ENCODE assay signal across 1 mouse cellular context in genomic region chr19:36815396-36816271, GRCm38 (mm10).
TF ChIP-seq lines count a peak whose summit lies in the region.

No protein-coding gene starts in this region.

TF ChIP-seq in CH12.LX, 34 proteins besides CTCF, POLR2A, EP300 and RAD21 (continued from another document):
- TF ChIP-seq SMC3 (IDR thresholded peaks at IDR 0.05; ENCODE audit: low read depth, low read length) (peak; percentile 78), JUN (IDR thresholded peaks at IDR 0.05; ENCODE audit: insufficient read depth, low read depth, low read length) (no peak), IRF4 (IDR thresholded peaks at IDR 0.05; ENCODE audit: low read depth, low read length) (no peak), MAZ (IDR thresholded peaks at IDR 0.05; ENCODE audit: low read depth, low read length) (no peak), KAT2A (IDR thresholded peaks at IDR 0.05; ENCODE audit: insufficient replicate concordance, low read length) (no peak), ZC3H11A (IDR thresholded peaks at IDR 0.05; ENCODE audit: low read depth, low read length) (no peak), MEF2A (IDR thresholded peaks at IDR 0.05; ENCODE audit: borderline replicate concordance, low read depth, low read length) (no peak), PAX5 (IDR thresholded peaks at IDR 0.05; ENCODE audit: low read length) (no peak), NRF1 (IDR thresholded peaks at IDR 0.05; ENCODE audit: low read depth, low read length) (peak; percentile 65), HCFC1 (IDR thresholded peaks at IDR 0.05; ENCODE audit: low read depth, low read length) (no peak), ZKSCAN1 (IDR thresholded peaks at IDR 0.05; ENCODE audit: borderline replicate concordance, low read depth, low read length) (no peak)
